Mouse (Mus musculus) MEL (cell line): Measurements from ENCODE around the gene Kif26a. TPM values are rescaled to one million over a fixed set of nuclear protein-coding genes. Genes with fewer than 3 reads are reported as not detected.

ENCODE experiments used
- DNase-seq: peaks from one replicate; pipeline ENCODE4 v3.0.0; 2011; ENCODE audit warnings: low read depth, low spot score
- H3K27ac ChIP-seq: 2 replicates; pipeline ENCODE4 v1.5.1; 2012; ENCODE audit warnings: low read depth, mild to moderate bottlenecking, control low read depth, low read length, moderate library complexity; ENCODE audit not compliant: control insufficient read depth
- H3K27me3 ChIP-seq, 2 experiments: fragments of 150-350 bp in 1 of 2; sonication (generic) in 1 of 2; 2 replicates each; pipeline ENCODE4 v1.6.1; 2012; ENCODE audit warnings: low read length in 2 of 2, mild to moderate bottlenecking in 2 of 2, improper control_type of control experiment in 1 of 2, moderate library complexity in 1 of 2; ENCODE audit not compliant: insufficient read depth in 2 of 2, control insufficient read depth in 1 of 2
- H3K36me3 ChIP-seq, 2 experiments: 2 replicates each; pipeline ENCODE4 v1.6.1; 2012 to 2014; ENCODE audit warnings: low read length in 2 of 2, improper control_type of control experiment in 1 of 2, inconsistent platforms in 1 of 2, mild to moderate bottlenecking in 1 of 2; ENCODE audit not compliant: insufficient read depth in 2 of 2, control insufficient read depth in 1 of 2
- H3K4me1 ChIP-seq, 2 experiments: fragments of 150-350 bp in 1 of 2; sonication (generic) in 1 of 2; 2 replicates each; pipeline ENCODE4 v1.6.1; 2012; ENCODE audit warnings: low read length in 2 of 2, improper control_type of control experiment in 1 of 2, mild to moderate bottlenecking in 1 of 2; ENCODE audit not compliant: insufficient read depth in 2 of 2, control insufficient read depth in 1 of 2
- H3K4me3 ChIP-seq, 2 experiments: fragments of 150-350 bp in 1 of 2; sonication (generic) in 1 of 2; 2 replicates each; pipeline ENCODE4 v1.5.1; 2012; ENCODE audit warnings: low read depth in 2 of 2, low read length in 2 of 2, mild to moderate bottlenecking in 2 of 2, moderate library complexity in 2 of 2, control low read depth in 1 of 2, improper control_type of control experiment in 1 of 2; ENCODE audit not compliant: control insufficient read depth in 1 of 2, insufficient read depth in 1 of 2
- H3K79me2 ChIP-seq: 2 replicates; pipeline ENCODE4 v1.6.1; 2012; ENCODE audit warnings: mild to moderate bottlenecking, low read length, moderate library complexity; ENCODE audit not compliant: control insufficient read depth, poor library complexity, insufficient read depth
- H3K9ac ChIP-seq: 2 replicates; pipeline ENCODE4 v1.6.1; 2012; ENCODE audit warnings: low read depth, mild to moderate bottlenecking, control low read depth, low read length, moderate library complexity; ENCODE audit not compliant: control insufficient read depth, poor library complexity, severe bottlenecking
- H3K9me3 ChIP-seq: fragments of 150-350 bp; sonication (generic); replicated peaks from 2 replicates; pipeline ENCODE4 v1.6.1; 2012; ENCODE audit warnings: mild to moderate bottlenecking, low read length, improper control_type of control experiment, moderate library complexity; ENCODE audit not compliant: insufficient read depth
- CHD1 ChIP-seq: IDR thresholded peaks from 2 replicates; pipeline ENCODE4 v1.6.1; 2012; ENCODE audit warnings: low read depth, mild to moderate bottlenecking, inconsistent platforms, low read length, improper control_type of control experiment
- CHD2 ChIP-seq: IDR thresholded peaks from 2 replicates; pipeline ENCODE4 v1.6.1; 2011; ENCODE audit warnings: low read length, improper control_type of control experiment
- EP300 ChIP-seq, 2 experiments: IDR thresholded peaks; 2 replicates each; pipeline ENCODE4 v1.6.1; 2011; ENCODE audit warnings: improper control_type of control experiment in 2 of 2, low read length in 2 of 2, low read depth in 1 of 2, mild to moderate bottlenecking in 1 of 2
- GABPA ChIP-seq: IDR thresholded peaks from 2 replicates; pipeline ENCODE4 v1.6.1; 2012; ENCODE audit warnings: low read depth, mild to moderate bottlenecking, inconsistent platforms, low read length, improper control_type of control experiment, moderate library complexity
- GATA1 ChIP-seq: IDR thresholded peaks from 2 replicates; pipeline ENCODE4 v1.6.1; 2011; ENCODE audit warnings: low read depth, low read length, improper control_type of control experiment
- JUND ChIP-seq: IDR thresholded peaks from 2 replicates; pipeline ENCODE4 v1.6.1; 2011; ENCODE audit warnings: low read depth, mild to moderate bottlenecking, improper control_type of control experiment, low read length
- MAX ChIP-seq: IDR thresholded peaks from 2 replicates; pipeline ENCODE4 v1.6.1; 2011; ENCODE audit warnings: low read length, improper control_type of control experiment
- MEF2A ChIP-seq: IDR thresholded peaks from 2 replicates; pipeline ENCODE4 v1.6.1; 2014; ENCODE audit warnings: low read depth, mild to moderate bottlenecking, inconsistent platforms, low read length, improper control_type of control experiment; ENCODE audit not compliant: poor library complexity, insufficient replicate concordance, severe bottlenecking; ENCODE audit errors: extremely low read depth
- NRF1 ChIP-seq: IDR thresholded peaks from 2 replicates; pipeline ENCODE4 v1.6.1; 2014; ENCODE audit warnings: low read depth, mild to moderate bottlenecking, inconsistent platforms, low read length, improper control_type of control experiment, moderate library complexity; ENCODE audit not compliant: poor library complexity, insufficient read depth, severe bottlenecking
- POLR2A ChIP-seq, 2 experiments: IDR thresholded peaks; 2 replicates each; pipeline ENCODE4 v1.6.1; 2011 to 2012; ENCODE audit warnings: low read length in 2 of 2, mild to moderate bottlenecking in 2 of 2, control low read depth in 1 of 2, improper control_type of control experiment in 1 of 2, low read depth in 1 of 2, moderate library complexity in 1 of 2; ENCODE audit not compliant: control insufficient read depth in 1 of 2, insufficient read depth in 1 of 2, poor library complexity in 1 of 2
- POLR2AphosphoS2 ChIP-seq: IDR thresholded peaks from 2 replicates; pipeline ENCODE4 v1.6.1; 2011; ENCODE audit warnings: low read length, improper control_type of control experiment
- RAD21 ChIP-seq: IDR thresholded peaks from 2 replicates; pipeline ENCODE4 v1.6.1; 2011; ENCODE audit warnings: mild to moderate bottlenecking, low read depth, low read length, improper control_type of control experiment
- SIN3A ChIP-seq: IDR thresholded peaks from 2 replicates; pipeline ENCODE4 v1.6.1; 2012; ENCODE audit warnings: low read length, improper control_type of control experiment, inconsistent platforms
- USF1 ChIP-seq: IDR thresholded peaks from 2 replicates; pipeline ENCODE4 v1.6.1; 2014; ENCODE audit warnings: low read depth, mild to moderate bottlenecking, inconsistent platforms, low read length, improper control_type of control experiment, moderate library complexity
- ZKSCAN1 ChIP-seq: IDR thresholded peaks from 2 replicates; pipeline ENCODE4 v1.6.1; 2012; ENCODE audit warnings: low read depth, mild to moderate bottlenecking, inconsistent platforms, low read length, improper control_type of control experiment, moderate library complexity
- polyA plus RNA-seq, 2 experiments: library from polyadenylated mRNA; stranded (reverse) in 1 of 2; unstranded in 1 of 2; fragments of >175 nt in 1 of 2; fragments of >200 nt in 1 of 2; gene quantifications; 2 replicates each; pipeline versions ENCODE4 v1.2.1 to v1.2.4; 2012; ENCODE audit warnings: low replicate concordance in 2 of 2, low read depth in 1 of 2; ENCODE audit not compliant: insufficient read length in 2 of 2, insufficient read depth in 1 of 2, missing spikeins in 1 of 2
- total RNA-seq: library from RNA; depleted of rRNA; stranded (reverse); fragments of 300-350 nt; gene quantifications from 2 replicates; pipeline ENCODE4 v1.2.3, GENCODE M21; 2012

The Kif26a gene
- total and polyA plus RNA-seq, 3 experiments = 4.8 to 6.9 TPM; not detected in 1

DNA sequence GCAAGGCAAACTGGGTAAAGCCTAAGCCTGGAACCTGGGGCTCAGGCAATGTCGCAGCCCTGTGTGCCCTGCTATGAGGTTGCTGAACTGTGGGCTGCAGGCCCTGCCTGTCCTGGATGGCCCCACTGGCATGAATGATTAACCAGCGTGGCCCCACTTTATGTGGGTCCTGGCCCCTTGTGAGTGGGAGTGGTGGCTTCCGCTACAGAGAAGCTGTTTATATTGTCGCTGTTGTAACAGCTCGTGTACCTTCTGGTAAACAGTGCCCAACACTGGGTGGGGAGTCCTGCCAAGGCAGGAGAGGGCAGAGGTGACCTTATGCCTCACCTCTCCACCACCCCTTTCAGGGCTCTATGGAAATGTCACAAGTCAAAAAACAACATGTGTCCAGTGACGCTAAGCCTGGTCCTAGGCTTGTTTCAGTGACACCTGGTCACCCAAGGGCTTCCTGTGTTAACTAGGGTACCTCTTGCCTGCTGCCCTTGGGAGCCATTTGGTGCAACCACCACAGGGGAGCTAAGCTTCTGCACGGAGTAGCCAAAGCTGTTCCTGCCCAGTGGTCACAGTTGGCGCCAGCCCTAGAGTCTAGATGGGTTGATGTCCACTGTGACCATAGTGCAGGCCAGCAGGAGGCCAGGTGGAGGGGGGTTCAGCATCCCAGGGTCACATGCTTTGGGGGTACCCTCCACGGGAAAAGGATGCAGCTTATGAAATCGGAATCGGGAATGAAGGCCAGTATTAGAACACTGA lies 37.1 kb upstream of the Kif26a start:
- no peaks in the 10 kb centered on the region for H3K27me3 ChIP-seq
- H3K36me3 ChIP-seq = no peaks in the 10 kb centered on the region
- H3K27ac ChIP-seq = no peak overlapping the region
- no peak overlapping the region for H3K9ac ChIP-seq
- DNase-seq = no peak
- TF ChIP-seq JUND (no peak), GATA1 (no peak), MAX (no peak), NRF1 (no peak), RAD21 (no peak), SIN3A (no peak), GABPA (no peak), USF1 (no peak), CHD1 (no peak), POLR2AphosphoS2 (no peak), CHD2 (no peak), MEF2A (no peak), EP300 (IDR thresholded peaks at IDR 0.05; ENCODE audit: low read depth in 1 of 2, low read length in 2 of 2) (no peak)
- no peaks in the 10 kb centered on the region for H3K79me2 ChIP-seq
- H3K4me1 ChIP-seq = no peaks in the 10 kb centered on the region
- H3K4me3 ChIP-seq = no peak overlapping the region
- H3K9me3 ChIP-seq = no peaks in the 10 kb centered on the region; the same call in 1 of the 2 replicates

- H3K79me2 ChIP-seq = no peaks in the 10 kb centered on the region
- H3K36me3 ChIP-seq = no peaks in the 10 kb centered on the region
- no peak for DNase-seq
- no peaks in the 10 kb centered on the region for H3K4me1 ChIP-seq
- no peaks in the 10 kb centered on the region for H3K27me3 ChIP-seq
- no peak overlapping the region for H3K9ac ChIP-seq
- H3K27ac ChIP-seq = no peak overlapping the region
- H3K4me3 ChIP-seq = no peak overlapping the region
- H3K9me3 ChIP-seq = no peaks in the 10 kb centered on the region; the same call in 1 of the 2 replicates
- TF ChIP-seq ZKSCAN1 (no peak), MAX (no peak), POLR2A (IDR thresholded peaks at IDR 0.05; ENCODE audit: control insufficient read depth in 1 of 2, insufficient read depth in 1 of 2, low read depth in 1 of 2, low read length in 2 of 2, poor library complexity in 1 of 2) (no peak)
These were observed 36.3 kb upstream of the Kif26a start for GRCm38 (mm10) chr12:112109701-112110100.
